Mouse (Mus musculus): ENCODE results near the gene Hhat. TPM values are rescaled to one million over a fixed set of nuclear protein-coding genes. Genes with fewer than 3 reads are reported as not detected.

Gene Hhat
- total and polyA plus RNA-seq, 3 experiments = 0.22 TPM; not detected in 2

- no peaks in the 10 kb centered on the region for H3K4me1 ChIP-seq (ENCODE audit: insufficient read depth, low read depth, low read length)
- no peaks in the 10 kb centered on the region for H3K27me3 ChIP-seq (ENCODE audit: insufficient read depth, low read length)
- TF ChIP-seq GATA1 (IDR thresholded peaks at IDR 0.05; ENCODE audit: borderline replicate concordance, low read length) (no peak), POLR2AphosphoS5 (IDR thresholded peaks at IDR 0.05; ENCODE audit: insufficient replicate concordance, low read depth, low read length) (no peak), CTCF (IDR thresholded peaks at IDR 0.05; ENCODE audit: low read depth, low read length) (no peak), TAL1 (conservative IDR thresholded peaks at IDR 0.05; ENCODE audit: low read depth, low read length) (no peak), GATA2 (IDR thresholded peaks at IDR 0.05; ENCODE audit: borderline replicate concordance, low read depth, low read length) (no peak)
- ATAC-seq (ENCODE audit: extremely low read depth, insufficient number of reproducible peaks, low FRiP score, poor library complexity, severe bottlenecking) (no peak), DNase-seq (ENCODE audit: low spot score) (no peak)
- H3K36me3 ChIP-seq (replicated peaks) = no peaks in the 10 kb centered on the region
- H3K4me3 ChIP-seq (ENCODE audit: low read depth, low read length) = no peak overlapping the region
- H3K9me3 ChIP-seq (replicated peaks) = peaks cover 46% of the 10 kb centered on the region
These were observed 293.5 kb downstream of the Hhat start for GRCm38 (mm10) chr1:192477556-192477955.

DNA sequence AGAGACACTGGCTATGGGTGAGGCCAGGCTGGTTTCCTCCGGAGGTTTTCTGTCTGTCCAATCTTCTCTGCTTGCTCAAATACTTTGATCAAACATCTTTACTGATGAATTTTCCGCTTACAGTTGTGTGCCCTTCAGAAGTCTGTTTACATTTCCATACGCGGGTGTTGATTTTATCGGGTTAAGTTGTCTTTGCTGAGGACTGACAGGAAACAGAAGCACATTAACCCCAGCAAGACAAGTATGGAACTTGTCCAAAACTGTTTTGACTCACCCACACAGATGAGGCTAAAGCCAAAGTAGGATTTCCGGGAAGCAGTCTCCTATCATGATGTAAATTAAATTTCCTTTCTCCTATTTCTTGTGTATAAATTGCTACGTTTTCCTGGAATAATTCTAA lies 294.3 kb downstream of the Hhat start:
- ATAC-seq (ENCODE audit: extremely low read depth, insufficient number of reproducible peaks, low FRiP score, poor library complexity, severe bottlenecking) (no peak), DNase-seq (ENCODE audit: low spot score) (no peak)
- Histone ChIP-seq H3K4me1 (ENCODE audit: insufficient read depth, low read depth, low read length) (no peaks in the 10 kb centered on the region), H3K27me3 (ENCODE audit: insufficient read depth, low read length) (no peaks in the 10 kb centered on the region), H3K9me3 (replicated peaks) (peaks cover 52% of the 10 kb centered on the region), H3K36me3 (replicated peaks) (no peaks in the 10 kb centered on the region), H3K4me3 (ENCODE audit: low read depth, low read length) (no peak overlapping the region)
- no peak for TF ChIP-seq GATA1 (IDR thresholded peaks at IDR 0.05; ENCODE audit: borderline replicate concordance, low read length)
- TF ChIP-seq POLR2AphosphoS5 (IDR thresholded peaks at IDR 0.05; ENCODE audit: insufficient replicate concordance, low read depth, low read length) = no peak
- no peak for TF ChIP-seq GATA2 (IDR thresholded peaks at IDR 0.05; ENCODE audit: borderline replicate concordance, low read depth, low read length)
- no peak for TF ChIP-seq TAL1 (conservative IDR thresholded peaks at IDR 0.05; ENCODE audit: low read depth, low read length)
- TF ChIP-seq CTCF (IDR thresholded peaks at IDR 0.05; ENCODE audit: low read depth, low read length) = no peak

DNA sequence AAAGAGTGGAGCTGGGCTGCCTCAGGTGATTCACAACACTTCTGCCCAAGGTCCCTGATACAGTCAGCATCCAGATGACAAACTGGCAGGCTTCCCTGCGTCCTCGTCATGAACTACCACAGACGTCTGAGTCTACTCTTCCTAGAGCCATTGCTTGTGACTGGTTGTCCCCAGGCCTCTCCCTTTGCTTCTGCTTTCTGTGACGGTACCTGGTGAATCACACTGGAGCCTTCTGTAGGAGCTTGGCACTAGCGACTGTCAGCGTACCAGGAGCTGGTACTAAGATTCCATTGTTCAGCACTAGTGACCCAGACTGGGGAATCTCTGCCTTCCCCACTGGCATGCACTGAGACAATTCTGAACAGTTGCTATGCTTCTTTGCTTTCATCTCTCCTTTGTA lies 297.9 kb downstream of the Hhat start:
- DNase-seq (ENCODE audit: low spot score) (no peak), ATAC-seq (ENCODE audit: extremely low read depth, insufficient number of reproducible peaks, low FRiP score, poor library complexity, severe bottlenecking) (no peak)
- Histone ChIP-seq H3K27me3 (ENCODE audit: insufficient read depth, low read length) (no peaks in the 10 kb centered on the region), H3K4me3 (ENCODE audit: low read depth, low read length) (no peak overlapping the region), H3K36me3 (replicated peaks) (no peaks in the 10 kb centered on the region), H3K4me1 (ENCODE audit: insufficient read depth, low read depth, low read length) (no peaks in the 10 kb centered on the region), H3K9me3 (replicated peaks) (peaks cover 30% of the 10 kb centered on the region)
- TF ChIP-seq CTCF (IDR thresholded peaks at IDR 0.05; ENCODE audit: low read depth, low read length) (no peak), POLR2AphosphoS5 (IDR thresholded peaks at IDR 0.05; ENCODE audit: insufficient replicate concordance, low read depth, low read length) (no peak), GATA1 (IDR thresholded peaks at IDR 0.05; ENCODE audit: borderline replicate concordance, low read length) (no peak), GATA2 (IDR thresholded peaks at IDR 0.05; ENCODE audit: borderline replicate concordance, low read depth, low read length) (no peak), TAL1 (conservative IDR thresholded peaks at IDR 0.05; ENCODE audit: low read depth, low read length) (no peak)

DNA sequence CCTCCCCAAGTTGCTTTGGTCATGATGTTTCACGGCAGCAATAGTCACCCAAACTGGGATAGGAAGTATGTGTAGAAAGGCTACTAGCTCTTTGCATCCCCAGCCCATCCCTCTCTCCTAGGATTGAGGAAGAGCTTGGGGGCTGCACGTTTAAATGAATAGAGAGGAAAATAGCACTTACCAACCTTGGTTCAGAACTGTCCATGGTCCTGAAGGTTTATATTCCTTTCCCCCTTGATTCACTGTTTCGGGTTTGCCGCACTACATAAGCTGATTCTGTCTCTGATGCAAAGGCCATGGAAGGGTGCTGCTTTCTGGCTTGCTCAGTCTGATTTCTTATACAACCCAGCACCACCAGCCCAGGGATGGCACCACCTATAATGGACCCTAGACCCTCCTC lies 298.7 kb downstream of the Hhat start:
- H3K9me3 ChIP-seq (replicated peaks) = peaks cover 29% of the 10 kb centered on the region
- no peak overlapping the region for H3K4me3 ChIP-seq (ENCODE audit: low read depth, low read length)
- ATAC-seq (ENCODE audit: extremely low read depth, insufficient number of reproducible peaks, low FRiP score, poor library complexity, severe bottlenecking) = no peak
- no peaks in the 10 kb centered on the region for H3K36me3 ChIP-seq (replicated peaks)
- DNase-seq (ENCODE audit: low spot score) = no peak
- no peaks in the 10 kb centered on the region for H3K4me1 ChIP-seq (ENCODE audit: insufficient read depth, low read depth, low read length)
- no peaks in the 10 kb centered on the region for H3K27me3 ChIP-seq (ENCODE audit: insufficient read depth, low read length)
- no peak for TF ChIP-seq GATA1 (IDR thresholded peaks at IDR 0.05; ENCODE audit: borderline replicate concordance, low read length)
- no peak for TF ChIP-seq TAL1 (conservative IDR thresholded peaks at IDR 0.05; ENCODE audit: low read depth, low read length)
- no peak for TF ChIP-seq POLR2AphosphoS5 (IDR thresholded peaks at IDR 0.05; ENCODE audit: insufficient replicate concordance, low read depth, low read length)
- TF ChIP-seq GATA2 (IDR thresholded peaks at IDR 0.05; ENCODE audit: borderline replicate concordance, low read depth, low read length) = no peak
- TF ChIP-seq CTCF (IDR thresholded peaks at IDR 0.05; ENCODE audit: low read depth, low read length) = no peak

GRCm38 (mm10) chr1:192463732-192464131 lies 307.3 kb downstream of the Hhat start:
- ATAC-seq (ENCODE audit: extremely low read depth, insufficient number of reproducible peaks, low FRiP score, poor library complexity, severe bottlenecking) (no peak), DNase-seq (ENCODE audit: low spot score) (no peak)
- Histone ChIP-seq H3K27me3 (ENCODE audit: insufficient read depth, low read length) (no peaks in the 10 kb centered on the region), H3K36me3 (replicated peaks) (no peaks in the 10 kb centered on the region), H3K4me1 (ENCODE audit: insufficient read depth, low read depth, low read length) (no peaks in the 10 kb centered on the region), H3K9me3 (replicated peaks) (peaks cover 41% of the 10 kb centered on the region), H3K4me3 (ENCODE audit: low read depth, low read length) (no peak overlapping the region)
- TF ChIP-seq GATA2 (IDR thresholded peaks at IDR 0.05; ENCODE audit: borderline replicate concordance, low read depth, low read length) (no peak), POLR2AphosphoS5 (IDR thresholded peaks at IDR 0.05; ENCODE audit: insufficient replicate concordance, low read depth, low read length) (no peak), CTCF (IDR thresholded peaks at IDR 0.05; ENCODE audit: low read depth, low read length) (no peak), TAL1 (conservative IDR thresholded peaks at IDR 0.05; ENCODE audit: low read depth, low read length) (no peak), GATA1 (IDR thresholded peaks at IDR 0.05; ENCODE audit: borderline replicate concordance, low read length) (no peak)

GRCm38 (mm10) chr1:192457526-192458206 lies 313.4 kb downstream of the Hhat start:
- no peaks in the 10 kb centered on the region for H3K27me3 ChIP-seq (ENCODE audit: insufficient read depth, low read length)
- ATAC-seq (ENCODE audit: extremely low read depth, insufficient number of reproducible peaks, low FRiP score, poor library complexity, severe bottlenecking) (no peak), DNase-seq (ENCODE audit: low spot score) (no peak)
- H3K9me3 ChIP-seq (replicated peaks) = peaks cover 68% of the 10 kb centered on the region
- no peaks in the 10 kb centered on the region for H3K36me3 ChIP-seq (replicated peaks)
- TF ChIP-seq GATA1 (IDR thresholded peaks at IDR 0.05; ENCODE audit: borderline replicate concordance, low read length) (no peak), TAL1 (conservative IDR thresholded peaks at IDR 0.05; ENCODE audit: low read depth, low read length) (no peak), GATA2 (IDR thresholded peaks at IDR 0.05; ENCODE audit: borderline replicate concordance, low read depth, low read length) (no peak), CTCF (IDR thresholded peaks at IDR 0.05; ENCODE audit: low read depth, low read length) (no peak), POLR2AphosphoS5 (IDR thresholded peaks at IDR 0.05; ENCODE audit: insufficient replicate concordance, low read depth, low read length) (no peak)
- H3K4me1 ChIP-seq (ENCODE audit: insufficient read depth, low read depth, low read length) = no peaks in the 10 kb centered on the region
- H3K4me3 ChIP-seq (ENCODE audit: low read depth, low read length) = no peak overlapping the region

Data from G1E (cell line).